Mouse (Mus musculus) adrenal gland, adult 18-20 months (tissue): ENCODE data around the gene Yipf1. TPM values are rescaled to one million over a fixed set of nuclear protein-coding genes. Genes with fewer than 3 reads are reported as not detected.
"Not testable (repeated sequence)": the region's sequence is repeated elsewhere in the genome, so short reads cannot be mapped to it uniquely, and the experiment has no call there.

ENCODE experiments used
- DNase-seq, 2 experiments: peaks; one replicate each; pipeline ENCODE4 v3.0.0; 2021 to 2022; ENCODE audit warnings: low spot score in 2 of 2
- total RNA-seq, 2 experiments: library from RNA; stranded (reverse); gene quantifications; 1 replicate in 1 of 2; 2 replicates in 1 of 2; pipeline ENCODE4 v1.2.3; 2021

Yipf1 gene
- total RNA-seq, 2 experiments from 2014 or later: 44.4 to 67.8 TPM

DNA sequence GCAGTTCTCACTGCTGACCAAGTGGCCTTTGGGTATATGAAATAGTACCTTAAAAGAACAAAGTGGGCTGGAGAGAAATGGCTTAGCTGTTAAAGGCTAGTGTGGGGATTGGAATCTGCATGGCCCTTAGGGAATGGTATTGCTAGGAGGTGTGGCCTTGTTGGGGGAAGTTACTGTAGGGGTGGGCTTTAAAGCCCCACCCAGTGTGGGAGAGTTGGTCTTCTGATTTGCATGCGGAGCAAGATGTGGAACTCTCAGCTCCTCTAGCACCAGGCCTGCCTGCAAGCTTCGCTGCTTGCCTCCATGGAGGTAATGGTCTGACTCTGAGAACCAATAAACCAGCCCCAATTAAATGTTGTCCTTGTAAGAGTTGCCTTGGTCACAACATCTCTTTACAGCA lies 6.9 kb downstream of the Yipf1 start:
- no peak for DNase-seq

DNA sequence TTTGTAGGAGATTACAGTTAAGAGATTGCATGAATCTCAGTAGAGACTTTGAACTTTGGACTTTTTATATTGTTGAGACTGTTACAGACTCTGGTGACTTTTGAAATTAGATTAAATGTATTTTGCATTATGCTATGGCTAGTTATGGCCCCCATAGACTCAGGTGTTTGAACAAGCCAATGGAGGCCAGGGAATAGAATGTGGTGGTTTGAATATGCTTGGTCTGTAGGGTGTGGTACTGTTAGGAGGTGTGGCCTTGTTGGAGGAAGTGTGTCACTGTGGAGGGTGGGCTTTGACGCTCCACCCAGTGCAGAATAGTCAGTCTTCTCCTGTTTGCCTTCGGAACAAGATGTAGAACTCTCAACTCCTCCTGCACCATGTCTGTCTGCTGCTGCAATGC lies 8.9 kb downstream of the Yipf1 start:
- DNase-seq: no peak

DNA sequence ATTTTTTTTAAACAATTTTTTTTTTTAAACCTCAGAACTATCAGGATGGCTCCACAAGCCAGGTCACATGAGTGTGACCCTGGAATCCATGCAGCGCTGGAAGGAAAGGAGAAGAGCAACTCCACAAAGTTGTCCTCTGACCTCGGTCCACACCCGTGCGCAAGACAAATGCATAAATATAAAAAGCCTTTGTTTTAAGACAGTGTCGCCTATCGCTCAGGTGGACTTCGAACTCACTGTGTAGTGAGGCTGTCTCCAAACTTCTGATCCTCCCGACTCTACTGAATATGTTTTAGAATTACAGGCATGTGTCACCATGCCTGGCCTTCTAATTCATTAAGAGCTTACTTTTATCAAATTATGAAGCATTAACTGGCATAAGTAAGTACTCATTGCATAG lies 14.4 kb downstream of the Yipf1 start:
- no peak for DNase-seq

DNA sequence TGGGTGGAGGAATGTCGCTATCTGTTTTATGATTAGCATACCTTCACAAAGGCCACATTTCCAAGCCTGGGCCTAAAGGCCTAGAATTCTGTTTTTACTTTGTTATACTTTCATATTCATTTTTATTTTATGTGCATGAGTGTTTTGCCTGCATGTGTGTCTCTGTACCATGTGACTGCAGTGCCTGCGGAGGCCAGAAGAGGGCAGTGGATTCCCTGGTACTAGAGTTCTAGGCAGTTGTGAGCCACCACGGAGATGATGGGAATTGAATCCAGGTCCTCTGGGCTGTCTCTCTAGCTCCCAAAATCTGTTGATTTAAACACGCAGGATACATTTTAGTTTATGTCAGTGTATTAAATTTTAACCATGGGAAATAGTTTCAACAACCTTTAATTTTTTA lies 19.4 kb downstream of the Yipf1 start:
- no peak for DNase-seq

DNA sequence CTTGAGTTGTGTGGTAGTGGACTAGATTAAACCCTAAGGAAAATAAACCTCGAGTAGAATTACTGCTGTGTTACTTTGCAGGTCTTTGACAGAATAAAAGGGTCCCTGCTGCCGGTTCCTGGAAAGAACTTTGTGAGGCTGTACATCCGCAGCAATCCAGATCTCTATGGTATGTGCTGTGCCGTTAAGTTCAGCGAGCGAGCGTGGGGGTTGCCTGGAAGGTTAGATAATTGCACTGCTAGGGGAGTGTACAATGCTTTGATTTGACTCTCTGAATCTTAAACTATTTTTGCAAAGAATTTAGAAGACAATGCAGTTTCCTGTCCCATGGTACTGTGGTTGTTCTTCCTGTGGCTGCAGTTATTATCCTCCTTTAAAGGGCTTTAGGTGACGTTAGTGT lies 22.2 kb downstream of the Yipf1 start:
- no peak for DNase-seq

DNA sequence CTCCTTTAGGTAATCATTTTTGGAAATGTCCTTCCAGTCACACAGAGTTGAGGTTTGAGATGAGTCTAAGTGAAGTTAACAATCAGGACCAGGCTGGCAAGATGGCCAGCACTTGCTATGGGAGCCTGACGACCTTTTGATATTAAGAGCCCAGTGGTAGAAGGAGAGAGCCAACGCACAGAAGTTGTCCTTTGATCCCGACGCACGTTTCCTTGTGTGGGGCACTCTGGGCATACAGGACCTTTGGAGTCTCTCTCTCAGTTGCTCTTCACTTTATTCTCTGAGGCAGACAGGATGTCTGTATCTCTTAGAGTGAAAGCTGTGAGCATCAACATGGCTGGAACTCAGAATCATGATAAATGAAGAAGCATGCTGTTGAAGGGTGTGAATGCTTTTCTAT lies 23.3 kb downstream of the Yipf1 start:
- no peak for DNase-seq

DNA sequence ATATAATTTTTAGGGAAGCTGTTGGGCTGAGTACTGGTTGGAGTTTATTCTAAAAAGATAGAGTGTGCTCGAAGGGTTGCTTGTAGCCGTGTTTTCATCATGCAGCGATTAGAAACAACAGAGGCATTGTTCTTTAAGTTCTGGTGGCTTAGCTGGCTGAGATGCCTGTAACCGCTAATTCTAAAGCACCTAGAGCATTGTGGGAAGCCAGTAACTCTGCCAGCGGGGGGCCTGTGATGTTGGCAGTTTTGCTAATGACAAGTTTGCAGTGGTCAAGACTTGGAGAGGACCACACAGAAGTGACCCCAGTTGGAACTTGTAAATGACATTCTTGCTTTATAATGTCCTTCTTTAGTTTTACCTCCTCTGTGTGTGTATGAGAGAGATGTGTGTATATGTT lies 27.2 kb downstream of the Yipf1 start:
- DNase-seq: no peak

DNA sequence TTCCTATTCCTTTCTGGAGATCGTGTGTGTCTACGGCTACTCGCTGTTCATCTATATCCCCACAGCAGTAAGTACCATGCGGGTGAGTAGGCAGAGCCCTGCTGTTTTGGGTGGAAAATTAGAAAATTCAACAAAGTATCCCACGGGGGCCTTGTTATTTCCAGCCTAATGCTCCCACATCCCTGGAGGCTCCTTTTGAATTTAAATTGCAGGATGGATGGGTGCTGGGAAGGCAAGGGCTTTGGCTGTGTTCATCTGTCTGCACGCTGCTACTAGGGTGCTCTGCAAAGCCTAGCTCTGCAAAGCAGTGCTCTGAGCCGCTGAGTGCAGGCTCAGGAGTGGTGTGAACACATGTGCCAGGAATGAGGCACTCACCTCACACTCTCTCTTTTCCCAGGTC lies 30.4 kb downstream of the Yipf1 start:
- DNase-seq: no peak

DNA sequence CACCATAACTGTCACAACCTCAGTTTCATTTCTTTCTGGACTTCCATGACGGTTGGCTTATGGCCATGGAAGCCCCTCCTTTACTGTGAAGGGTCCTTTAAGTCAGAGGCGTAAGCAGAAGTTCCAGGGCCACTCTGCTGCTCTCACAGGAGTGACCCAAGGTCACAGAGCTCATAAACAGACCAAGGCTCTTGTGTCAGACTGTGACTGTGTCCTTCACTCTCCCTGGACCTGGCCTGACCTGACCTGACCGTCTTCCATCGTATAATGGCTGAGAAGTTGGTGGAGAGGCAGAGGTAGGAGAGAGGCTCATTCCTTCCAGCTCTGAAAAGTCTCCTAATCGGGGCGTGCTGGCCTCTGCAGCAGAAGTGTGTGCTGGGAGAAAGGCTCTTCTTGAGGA lies 33.1 kb downstream of the Yipf1 start:
- DNase-seq: no peak

DNA sequence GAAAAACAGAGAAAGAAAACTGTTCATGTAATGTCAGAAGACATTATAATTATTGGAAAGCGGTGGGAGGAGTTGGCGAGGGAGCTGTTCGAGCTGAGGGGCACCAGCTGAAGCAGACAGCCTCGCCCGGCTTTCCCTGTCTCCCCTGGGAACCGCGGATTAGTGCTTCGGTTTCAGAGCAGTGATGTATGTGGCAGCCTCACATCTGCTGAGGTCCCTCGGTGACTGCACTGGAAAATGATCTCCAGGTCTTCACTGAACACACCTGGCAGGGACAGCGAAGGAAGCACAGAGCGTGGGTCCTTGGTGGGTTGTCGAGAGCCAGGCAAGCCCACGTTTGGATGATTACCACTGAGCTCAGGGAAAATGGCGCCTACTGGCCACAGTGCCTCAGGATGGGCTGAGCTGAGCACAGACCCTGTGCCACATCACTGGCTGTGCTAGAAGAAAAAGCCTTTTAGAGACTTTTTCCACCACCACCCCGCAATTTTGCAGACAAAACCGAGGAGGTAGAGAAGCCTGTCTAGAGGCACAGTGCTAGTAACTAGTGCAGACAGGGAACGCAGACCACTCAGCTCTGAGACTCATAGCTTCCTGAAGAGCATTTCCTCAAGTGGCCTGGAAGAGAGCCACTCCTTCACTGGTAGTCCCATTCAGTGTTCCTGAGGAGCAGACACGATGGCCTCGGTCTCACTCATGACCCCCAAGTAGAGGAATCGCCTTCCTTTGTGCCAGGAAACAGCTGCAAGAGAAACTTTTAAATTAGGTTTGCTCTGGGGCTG lies 34.6 kb downstream of the Yipf1 start:
- DNase-seq: no peak

DNA sequence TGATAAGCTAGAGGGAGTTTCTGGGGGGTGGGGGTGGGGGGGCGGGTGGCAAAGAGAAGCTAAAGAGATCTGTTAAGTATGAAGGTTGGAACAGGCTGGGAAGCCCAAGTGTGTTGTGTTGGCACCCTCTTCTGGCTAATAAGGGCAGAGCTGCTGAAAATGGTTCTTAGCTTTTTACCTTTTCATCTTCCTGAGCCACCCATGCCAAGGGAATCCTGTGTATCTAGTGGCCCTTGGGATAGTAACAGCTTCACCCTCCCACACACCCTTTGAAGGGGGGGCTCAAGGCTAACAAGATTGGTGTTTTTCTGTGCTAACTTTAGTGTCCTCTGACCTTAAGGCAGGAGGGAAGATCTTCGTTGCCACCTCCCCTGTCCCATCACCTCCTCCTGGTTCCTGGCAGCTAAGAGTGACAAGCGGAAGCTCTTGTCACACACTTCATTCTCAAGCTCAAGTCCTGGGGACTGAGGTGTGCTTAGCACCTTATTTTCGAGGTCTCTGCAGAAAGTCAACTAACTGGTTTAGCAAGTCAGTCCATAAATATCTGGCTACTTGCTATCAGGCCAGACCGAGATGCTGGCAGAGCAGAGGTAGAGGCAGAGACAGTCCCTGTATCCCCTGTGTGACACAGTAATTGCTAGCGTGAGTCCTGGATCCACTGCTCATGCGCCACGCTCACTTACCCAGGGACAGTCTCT lies 35.3 kb downstream of the Yipf1 start:
- DNase-seq: no peak

DNA sequence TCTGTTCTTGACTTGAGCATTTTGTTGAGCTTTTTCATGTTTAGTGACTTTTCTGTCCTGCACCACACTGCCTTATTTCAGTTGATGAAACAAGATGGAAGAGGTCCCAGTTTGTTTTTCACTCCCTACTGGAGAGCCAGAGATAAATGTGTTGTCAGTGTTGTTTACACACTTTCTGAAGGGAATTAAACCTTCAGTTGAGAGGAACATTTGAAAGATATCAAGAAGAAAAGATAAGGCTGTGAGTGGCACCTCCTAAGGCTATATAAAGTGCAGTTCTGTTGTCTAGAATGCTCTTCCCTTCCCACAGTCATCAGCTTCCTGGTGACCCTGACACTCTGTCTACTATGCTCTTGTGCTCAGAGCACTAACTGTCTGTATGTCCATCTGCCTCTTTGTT lies 37.2 kb downstream of the Yipf1 start:
- DNase-seq: no peak

DNA sequence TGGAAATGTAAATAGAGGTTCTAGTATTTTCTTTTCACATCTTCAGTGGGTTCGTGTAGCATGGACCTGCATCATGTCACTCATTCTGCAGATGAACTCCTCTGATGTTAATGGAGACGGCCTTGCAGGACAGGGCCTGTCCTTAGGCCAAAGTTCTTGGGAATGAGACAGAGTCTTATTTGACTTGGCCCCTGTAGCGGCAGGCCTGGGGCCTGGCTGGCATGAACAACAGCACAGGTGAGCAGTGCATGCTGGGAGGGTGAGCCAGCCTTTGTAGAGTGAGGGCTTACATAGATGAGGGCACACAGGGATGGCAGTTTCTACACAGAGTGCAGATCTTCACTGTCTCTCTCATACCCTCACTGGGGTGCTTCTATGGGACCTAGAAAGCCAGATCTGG lies 39.4 kb downstream of the Yipf1 start:
- no peak for DNase-seq

DNA sequence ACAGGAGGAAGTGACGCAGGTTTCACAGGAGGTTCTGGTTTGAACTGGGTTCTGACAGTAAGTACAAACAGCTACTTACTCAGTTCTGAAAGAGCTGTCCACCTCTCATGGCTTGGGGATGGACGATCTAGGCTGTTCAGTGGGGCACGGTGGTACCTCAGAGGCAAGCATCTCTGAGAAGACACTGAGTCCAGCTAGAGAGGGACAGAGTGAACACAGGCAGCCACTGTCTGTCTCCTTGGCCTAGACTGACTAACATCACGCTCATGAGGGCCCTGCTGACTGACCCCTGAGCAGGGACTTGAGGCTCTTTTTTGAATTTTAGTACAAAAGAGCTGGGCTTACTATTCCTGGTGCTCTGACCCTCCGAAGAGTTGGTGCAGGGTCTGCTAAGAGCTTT lies 40.0 kb downstream of the Yipf1 start:
- no peak for DNase-seq

DNA sequence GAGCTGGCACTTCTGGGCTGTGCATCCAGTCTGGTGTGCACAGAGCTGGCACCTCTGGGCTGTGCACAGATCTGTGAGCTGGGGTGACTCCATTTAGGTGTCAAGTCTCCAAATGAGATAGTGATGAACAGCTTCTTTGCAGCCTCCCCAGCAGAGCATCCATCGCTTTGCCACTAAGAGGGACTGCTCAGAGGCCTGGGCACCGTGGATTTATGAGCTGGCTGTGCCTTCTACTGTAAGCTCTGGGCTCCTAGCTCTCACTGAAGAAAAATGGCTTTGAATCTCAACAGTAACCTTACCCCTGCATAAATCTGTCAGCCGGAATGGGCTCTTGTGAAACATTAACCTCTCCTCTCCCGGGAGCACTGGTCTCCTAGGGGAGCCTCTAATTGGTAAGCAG lies 40.4 kb downstream of the Yipf1 start:
- no peak for DNase-seq

DNA sequence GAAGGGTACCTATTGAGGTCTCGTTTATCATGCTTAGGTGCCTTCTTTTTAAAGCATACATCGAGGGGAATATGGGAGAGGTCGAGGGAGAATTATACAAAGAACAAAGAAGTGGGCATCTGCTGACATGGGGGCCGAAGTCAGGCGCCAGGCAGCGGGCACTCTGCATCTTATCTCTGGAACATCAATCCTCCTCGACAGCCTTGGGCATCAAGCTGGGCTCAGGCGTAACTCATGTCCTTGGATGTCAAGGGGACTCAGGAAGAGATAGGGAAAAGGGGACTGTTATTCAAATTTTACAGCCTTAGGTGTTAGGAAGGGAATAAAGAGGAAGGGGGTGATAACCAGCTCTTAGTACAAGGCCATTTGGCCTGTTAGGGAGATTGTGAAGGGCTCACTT lies 43.0 kb downstream of the Yipf1 start:
- DNase-seq: not testable (repeated sequence)

DNA sequence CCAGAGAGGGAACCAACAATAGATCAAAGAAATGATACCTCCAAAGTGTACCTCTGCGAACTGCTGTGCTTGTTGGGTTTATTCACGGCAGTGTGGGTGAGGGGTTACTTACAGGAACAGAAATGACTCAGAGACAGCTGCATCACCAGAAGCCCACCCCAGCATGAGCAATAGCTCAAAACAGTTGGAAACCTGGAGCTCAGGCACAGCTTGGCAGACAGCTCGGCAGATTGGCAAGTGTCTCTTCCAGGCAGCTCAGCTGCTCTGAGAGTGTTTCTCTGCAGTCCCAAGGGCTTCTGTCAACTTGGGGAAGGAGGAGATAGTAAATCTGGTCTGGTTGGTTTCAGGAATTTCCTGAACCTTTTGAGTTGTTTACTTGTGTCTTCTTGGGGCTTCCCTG lies 44.3 kb downstream of the Yipf1 start:
- DNase-seq: no peak

DNA sequence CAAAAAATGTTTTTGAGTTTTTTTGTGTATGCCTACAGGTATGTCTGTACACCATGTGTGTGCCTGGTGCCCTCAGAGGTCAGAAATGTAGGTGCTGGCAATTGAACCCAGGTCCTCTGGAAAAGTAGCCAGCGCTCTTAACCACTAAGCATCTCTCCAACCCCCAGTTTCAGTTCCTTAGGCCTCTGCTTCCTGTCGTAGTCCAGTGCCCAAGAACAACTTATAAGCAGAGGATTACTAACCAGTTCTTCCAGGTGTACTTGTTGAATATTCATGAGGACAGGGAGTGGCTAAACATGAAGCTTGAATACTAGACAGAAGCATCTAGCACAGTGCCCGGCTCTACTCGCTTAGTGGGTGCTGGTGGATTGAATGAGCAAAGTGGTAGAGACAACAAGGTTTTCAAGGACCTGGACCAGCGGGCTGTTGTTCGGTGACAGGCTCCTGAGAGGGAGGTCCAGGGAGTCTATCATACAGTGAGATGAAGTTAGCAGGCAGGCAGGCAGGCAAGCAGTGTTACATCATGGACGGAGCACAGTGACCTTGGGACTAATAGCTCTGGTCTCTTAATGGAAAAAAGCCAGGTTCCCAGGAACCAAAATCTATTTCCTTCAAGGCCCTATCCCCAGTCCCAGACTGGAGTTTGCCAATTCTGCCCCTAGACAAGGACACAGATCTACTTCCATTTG lies 46.4 kb downstream of the Yipf1 start:
- DNase-seq: no peak

DNA sequence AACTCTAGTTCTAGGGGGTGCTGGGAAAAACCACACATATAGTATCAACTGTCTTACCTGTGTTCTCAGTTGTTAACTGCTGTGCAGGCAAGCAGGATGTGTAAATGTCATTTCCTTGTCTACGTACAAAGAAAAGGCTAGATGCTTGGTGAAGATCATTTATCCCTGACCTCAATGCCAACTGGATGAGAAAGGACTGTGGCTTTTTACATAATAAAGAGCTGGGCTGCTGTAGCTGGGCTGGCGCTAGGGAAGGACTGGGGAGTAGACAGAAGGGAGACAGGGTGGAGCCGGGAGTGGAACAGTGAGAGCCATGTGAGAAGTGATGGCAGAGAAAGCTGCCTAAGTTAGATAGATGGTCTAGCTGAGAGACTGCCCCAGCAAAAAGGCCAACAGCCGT lies 48.6 kb downstream of the Yipf1 start:
- DNase-seq: no peak

DNA sequence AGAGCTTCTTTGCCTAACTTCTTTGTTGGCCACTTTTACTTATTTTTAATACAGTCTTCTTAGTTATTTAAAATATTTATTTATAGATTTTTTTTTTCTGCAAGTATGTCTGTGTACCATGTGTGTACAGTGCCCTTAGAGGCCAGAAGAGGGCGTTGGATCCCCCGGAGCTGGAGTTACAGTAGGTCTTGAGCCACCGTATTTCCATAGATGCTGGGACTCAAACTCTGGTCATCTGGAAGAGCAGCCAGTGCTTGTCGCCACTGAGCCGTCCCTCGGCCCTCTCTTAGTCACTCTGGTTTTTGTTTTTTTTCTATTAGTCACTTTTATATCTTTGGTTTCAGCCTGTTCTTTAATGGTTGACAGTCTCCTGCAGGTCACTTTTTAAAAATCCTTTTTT lies 49.4 kb downstream of the Yipf1 start:
- DNase-seq: no peak

DNA sequence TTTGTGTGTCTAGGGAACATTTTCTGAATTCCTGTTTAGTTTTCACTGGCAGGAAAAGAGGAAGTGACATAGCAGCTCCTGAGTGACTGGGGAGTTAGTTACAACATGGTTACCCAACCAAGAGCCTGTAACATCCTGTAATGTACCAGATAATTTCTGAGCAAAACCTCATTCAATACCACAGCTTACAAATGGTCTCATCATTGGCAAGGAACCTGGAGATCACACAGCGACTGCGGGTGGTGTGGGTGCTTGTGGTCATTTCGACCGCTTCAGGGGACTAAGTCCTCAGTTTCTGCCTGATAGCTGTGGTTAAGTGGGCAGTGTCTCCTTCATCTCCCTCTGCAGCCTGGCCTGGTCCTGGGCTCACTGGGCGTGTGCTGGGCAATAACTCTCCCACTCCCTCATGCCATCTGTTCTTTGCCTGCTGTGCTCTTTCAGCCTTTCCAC lies 50.1 kb downstream of the Yipf1 start:
- no peak for DNase-seq

DNA sequence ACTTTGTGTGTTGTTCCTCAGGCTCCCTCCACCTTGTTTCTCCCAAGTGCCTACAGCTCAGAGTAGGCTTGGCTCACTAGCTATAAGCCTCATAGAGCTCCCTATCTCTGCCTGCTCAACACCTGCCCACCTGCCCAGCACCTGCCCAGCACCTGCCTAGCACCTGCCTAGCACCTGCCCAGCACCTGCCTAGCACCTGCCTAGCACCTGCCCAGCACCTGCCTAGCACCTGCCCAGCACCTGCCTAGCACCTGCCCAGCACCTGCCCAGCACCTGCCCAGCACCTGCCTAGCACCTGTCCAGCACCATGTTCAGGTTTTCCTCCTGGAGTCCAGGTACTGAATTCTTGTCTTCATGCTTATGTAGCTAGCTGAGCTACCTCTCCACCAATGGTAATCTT lies 52.2 kb downstream of the Yipf1 start:
- DNase-seq: not testable (repeated sequence)
